Mouse (Mus musculus) stomach, embryonic 16.5 days (tissue): ENCODE results near the gene Mmp24. TPM values are rescaled to one million over a fixed set of nuclear protein-coding genes. Genes with fewer than 3 reads are reported as not detected.

Experiments used
- ATAC-seq: fragments of 200-750 bp; cut with Nextera tagmentation; 2 replicates; pipeline ENCODE4 v1.8.0; 2017; ENCODE audit warnings: moderate number of reproducible peaks, moderate TSS enrichment; ENCODE audit not compliant: insufficient read depth, low FRiP score
- H3K27ac ChIP-seq: fragments of 300-500 bp; sonication (generic); 2 replicates; pipeline ENCODE4 v1.5.1; 2014; ENCODE audit warnings: low read length
- H3K27me3 ChIP-seq: fragments of 300-500 bp; sonication (generic); 2 replicates; pipeline ENCODE4 v1.6.1; 2014; ENCODE audit warnings: low read length, control low read depth, mixed read lengths; ENCODE audit not compliant: control insufficient read depth, insufficient read depth
- H3K36me3 ChIP-seq: fragments of 300-500 bp; sonication (generic); 2 replicates; pipeline ENCODE4 v1.6.1; 2014; ENCODE audit warnings: low read length; ENCODE audit not compliant: control insufficient read depth, insufficient read depth
- H3K4me1 ChIP-seq: fragments of 300-500 bp; sonication (generic); 2 replicates; pipeline ENCODE4 v1.6.1; 2014; ENCODE audit warnings: low read length, control low read depth, mixed read lengths; ENCODE audit not compliant: control insufficient read depth, insufficient read depth
- H3K4me2 ChIP-seq: fragments of 300-500 bp; sonication (generic); 2 replicates; pipeline ENCODE4 v1.6.1; 2014; ENCODE audit warnings: low read depth, low read length, mixed read lengths
- H3K4me3 ChIP-seq: fragments of 300-500 bp; sonication (generic); replicated peaks from 2 replicates; pipeline ENCODE4 v1.5.1; 2014; ENCODE audit warnings: mild to moderate bottlenecking, low read length
- H3K9ac ChIP-seq: fragments of 300-500 bp; sonication (generic); 2 replicates; pipeline ENCODE4 v1.6.1; 2014; ENCODE audit warnings: low read length
- H3K9me3 ChIP-seq: fragments of 300-500 bp; sonication (generic); replicated peaks from 2 replicates; pipeline ENCODE4 v1.6.1; 2016; ENCODE audit warnings: low read length, control low read depth; ENCODE audit not compliant: control insufficient read depth
- WGBS: fragments of 180-500 bp; shearing (Covaris S2); extraction: QIAGEN DNeasy Blood & Tissue Kit; methylation state at CpG from one replicate; pipeline ENCODE4 v1.1.7; 2014; 5-methylcytosine and 5-hydroxymethylcytosine counted together
- polyA plus RNA-seq: library from polyadenylated mRNA; unstranded; fragments of >200 nt; fragmentation: Nextera tagmentation; extraction: Ambion mirVana; gene quantifications from 2 replicates; pipeline ENCODE4 v1.2.1, GENCODE M21; 2015

Gene Mmp24
- polyA plus RNA-seq, 1 experiment from 2014 or later, result 0.23 TPM

- Histone ChIP-seq H3K9ac (no peak overlapping the region), H3K27ac (no peak overlapping the region), H3K4me1 (no peaks in the 10 kb centered on the region), H3K9me3 (no peaks in the 10 kb centered on the region), H3K27me3 (no peaks in the 10 kb centered on the region), H3K4me3 (no peak overlapping the region), H3K36me3 (peaks cover 3% of the 10 kb centered on the region; the same call in 1 of the 2 replicates), H3K4me2 (no peak overlapping the region)
- WGBS, result 85% methylated on average over 7 of the region's 7 CpGs
- ATAC-seq, result no peak
Measured at GRCm38 (mm10) chr2:155850120-155850519, 75.0 kb downstream of the Mmp24 start.

- Histone ChIP-seq H3K9me3 (no peaks in the 10 kb centered on the region), H3K36me3 (peaks cover 3% of the 10 kb centered on the region; the same call in 1 of the 2 replicates), H3K9ac (no peak overlapping the region), H3K4me2 (no peak overlapping the region), H3K4me3 (no peak overlapping the region), H3K27me3 (no peaks in the 10 kb centered on the region), H3K4me1 (no peaks in the 10 kb centered on the region), H3K27ac (no peak overlapping the region)
- ATAC-seq, result peak; percentile 76; the same call in 1 of the 2 replicates
- WGBS, result 73% methylated on average over 5 of the region's 5 CpGs
Measured at GRCm38 (mm10) chr2:155852536-155852935, 77.4 kb downstream of the Mmp24 start.

DNA sequence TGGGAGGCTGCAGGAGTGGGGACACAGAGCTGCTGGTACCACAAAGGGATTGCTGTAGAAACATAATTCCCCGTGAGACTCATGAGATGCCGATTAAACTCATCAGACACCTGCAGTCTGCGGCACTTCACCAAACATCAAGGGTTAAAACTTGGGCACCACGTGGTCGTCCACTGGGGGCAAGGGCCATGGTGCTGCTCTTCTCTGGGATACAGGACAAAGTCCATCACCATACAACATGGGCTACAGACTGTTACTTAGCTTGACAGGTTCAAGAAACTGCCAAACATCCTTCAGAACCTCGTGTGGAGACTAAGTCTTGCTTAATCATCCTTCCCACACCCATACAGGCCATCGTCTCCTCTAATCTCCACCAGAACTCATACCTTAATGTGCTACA, 85.0 kb downstream of the Mmp24 start:
- Histone ChIP-seq H3K9me3 (no peaks in the 10 kb centered on the region), H3K9ac (no peak overlapping the region), H3K27me3 (no peaks in the 10 kb centered on the region), H3K4me3 (no peak overlapping the region), H3K27ac (no peak overlapping the region), H3K4me2 (no peak overlapping the region), H3K4me1 (0 out of 2 replicates have a peak, but pooled peaks cover 3% of the 10 kb centered on the region), H3K36me3 (peaks cover 3% of the 10 kb centered on the region; the same call in 1 of the 2 replicates)
- ATAC-seq, result no peak
- WGBS, result 81% methylated on average over 7 of the region's 7 CpGs

DNA sequence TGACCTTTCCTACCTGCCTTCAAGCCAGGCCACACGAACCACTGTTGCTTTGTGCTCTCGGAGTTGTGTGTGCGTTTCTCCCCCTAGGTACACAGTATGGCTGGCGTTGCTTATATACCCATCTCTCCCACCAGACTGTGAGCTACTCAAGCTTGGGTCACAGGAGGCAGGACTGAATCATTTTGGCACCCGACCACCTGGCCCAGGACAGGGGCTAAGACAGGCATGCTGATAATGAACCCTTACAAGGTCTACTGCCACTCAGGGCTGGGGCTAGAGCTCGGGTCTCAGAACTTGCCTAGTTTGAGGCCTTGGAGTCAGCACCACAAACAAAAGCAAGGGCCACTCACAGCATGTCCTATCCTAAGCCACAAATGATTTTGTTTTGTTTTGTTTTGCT, 86.4 kb downstream of the Mmp24 start:
- Histone ChIP-seq H3K4me3 (no peak overlapping the region), H3K4me2 (no peak overlapping the region), H3K9me3 (no peaks in the 10 kb centered on the region), H3K36me3 (no peaks in the 10 kb centered on the region), H3K4me1 (0 out of 2 replicates have a peak, but pooled peaks cover 3% of the 10 kb centered on the region), H3K27ac (no peak overlapping the region), H3K27me3 (no peaks in the 10 kb centered on the region), H3K9ac (no peak overlapping the region)
- ATAC-seq, result no peak
- 85% methylated on average over 6 of the region's 6 CpGs for WGBS

DNA sequence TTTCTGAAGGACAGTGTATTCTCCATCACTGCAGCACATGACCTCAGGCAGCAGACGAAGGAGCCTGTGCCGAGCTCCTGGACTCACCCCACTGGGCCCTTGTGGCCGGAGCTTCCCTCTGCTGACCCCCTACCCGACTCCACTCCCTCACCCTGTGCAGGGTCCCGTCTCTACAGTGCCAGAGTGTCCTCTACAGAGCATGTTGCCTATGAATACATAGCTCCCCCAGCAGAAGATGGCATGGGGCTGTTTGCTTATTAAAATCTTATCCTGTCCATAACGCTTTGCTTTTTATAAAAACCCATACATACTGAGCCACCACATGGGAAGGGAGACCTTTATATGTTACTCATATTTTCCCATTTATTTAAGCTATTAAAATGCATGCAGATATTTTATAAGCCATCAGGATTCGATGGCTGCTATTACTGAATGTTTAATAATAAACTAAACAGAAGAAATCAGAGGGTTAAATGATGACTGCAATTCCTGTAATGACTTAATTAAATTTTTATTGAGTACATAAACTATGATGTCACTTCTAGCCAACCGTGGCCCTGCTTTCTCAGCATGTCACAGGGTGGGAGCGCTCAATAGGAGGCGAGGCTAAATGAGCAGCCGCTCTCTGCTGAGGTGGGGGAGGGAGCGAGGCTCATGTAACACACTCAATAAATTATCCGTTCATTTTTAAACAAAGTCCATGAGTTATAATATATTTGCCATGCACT, 87.6 kb downstream of the Mmp24 start:
- no peaks in the 10 kb centered on the region for H3K36me3 ChIP-seq
- H3K4me3 ChIP-seq, result no peak overlapping the region
- H3K27ac ChIP-seq, result no peak overlapping the region
- WGBS, result 64% methylated on average over 13 of the region's 13 CpGs
- H3K27me3 ChIP-seq, result no peaks in the 10 kb centered on the region
- ATAC-seq, result peak; percentile 71
- no peak overlapping the region for H3K4me2 ChIP-seq
- H3K4me1 ChIP-seq, result 0 out of 2 replicates have a peak, but pooled peaks cover 3% of the 10 kb centered on the region
- H3K9me3 ChIP-seq, result no peaks in the 10 kb centered on the region
- H3K9ac ChIP-seq, result no peak overlapping the region

DNA sequence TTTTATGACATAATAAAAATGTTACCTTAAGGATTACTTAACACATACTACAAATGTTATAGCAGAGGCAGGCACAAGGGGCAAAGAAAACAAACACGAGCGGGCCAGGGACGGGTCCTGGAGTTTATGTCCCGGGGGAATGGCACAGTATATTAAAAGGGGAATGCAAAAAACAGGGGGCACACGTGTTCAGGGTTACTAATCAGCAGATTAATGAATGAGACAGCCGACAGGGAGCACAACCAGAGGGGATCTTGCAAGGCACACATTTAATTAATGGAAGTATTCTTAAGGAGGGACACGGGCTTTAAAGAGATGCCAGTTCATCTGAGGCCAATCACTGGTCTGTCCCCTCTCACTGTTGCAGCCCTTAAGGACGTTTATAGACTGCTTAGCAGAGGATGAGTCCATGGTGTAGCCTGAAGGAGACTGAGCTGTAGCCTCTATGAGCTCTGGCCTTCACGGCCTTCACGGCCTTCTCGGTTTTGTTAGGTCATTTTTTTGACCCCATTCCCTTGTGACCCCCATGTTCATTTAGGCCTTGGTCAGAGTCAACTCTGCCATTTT, 88.2 kb downstream of the Mmp24 start:
- no peaks in the 10 kb centered on the region for H3K9me3 ChIP-seq
- WGBS, result 49% methylated on average over 11 of the region's 11 CpGs
- no peak overlapping the region for H3K4me2 ChIP-seq
- H3K4me1 ChIP-seq, result 0 out of 2 replicates have a peak, but pooled peaks cover 3% of the 10 kb centered on the region
- H3K27ac ChIP-seq, result no peak overlapping the region
- H3K27me3 ChIP-seq, result no peaks in the 10 kb centered on the region
- no peak for ATAC-seq
- H3K4me3 ChIP-seq, result no peak overlapping the region
- no peaks in the 10 kb centered on the region for H3K36me3 ChIP-seq
- no peak overlapping the region for H3K9ac ChIP-seq

Other genes starting within 250 kb of the Mmp24 start
- 41.8 and 42.5 TPM in 2 replicates for gene Gss, start 182.5 kb upstream of the Mmp24 start, polyA plus RNA-seq
- gene Myh7b, start 164.1 kb upstream of the Mmp24 start, polyA plus RNA-seq, result 0.21 and 0.58 TPM in 2 replicates
- gene Trpc4ap, start 83.0 kb upstream of the Mmp24 start, polyA plus RNA-seq, result 111 and 115 TPM in 2 replicates
- 112 and 114 TPM in 2 replicates for gene Edem2, start 45.9 kb upstream of the Mmp24 start, polyA plus RNA-seq
- gene Gm17581, start 39.5 kb upstream of the Mmp24 start, polyA plus RNA-seq, result not detected in 2 replicates
- gene Procr, start 24.2 kb upstream of the Mmp24 start, polyA plus RNA-seq, result 18.2 and 23.1 TPM in 2 replicates
- gene BC029722, start 44.1 kb downstream of the Mmp24 start, polyA plus RNA-seq, result 22.1 and 25.7 TPM in 2 replicates
- 221 and 238 TPM in 2 replicates for gene Eif6, start 51.6 kb downstream of the Mmp24 start, polyA plus RNA-seq
- 5.4 and 5.8 TPM in 2 replicates for gene Fam83c, start 59.5 kb downstream of the Mmp24 start, polyA plus RNA-seq
- 66.5 and 67.1 TPM in 2 replicates for gene Uqcc1, start 155.0 kb downstream of the Mmp24 start, polyA plus RNA-seq
- not detected in 2 replicates for gene Gm15557, start 165.4 kb downstream of the Mmp24 start, polyA plus RNA-seq
- 1.2 and 1.3 TPM in 2 replicates for gene Gdf5, start 170.0 kb downstream of the Mmp24 start, polyA plus RNA-seq
- 12.3 and 16.3 TPM in 2 replicates for gene Cep250, start 181.1 kb downstream of the Mmp24 start, polyA plus RNA-seq
- gene 6430550D23Rik, start 232.6 kb downstream of the Mmp24 start, polyA plus RNA-seq, result 1.7 and 1.8 TPM in 2 replicates
- 209 and 240 TPM in 2 replicates for gene Ergic3, start 232.7 kb downstream of the Mmp24 start, polyA plus RNA-seq